Mouse (Mus musculus): ENCODE measurements around the gene Slc16a4.

GRCm38 (mm10) chr3:107321141-107321540 is 30.1 kb downstream of the Slc16a4 start:
- TF ChIP-seq CTCF (conservative IDR thresholded peaks at IDR 0.05; ENCODE audit: insufficient read depth, insufficient read length, low read depth, low read length) = no peak
- TF ChIP-seq POLR2A (IDR thresholded peaks at IDR 0.05; ENCODE audit: low read depth, low read length) = no peak
